ENCODE assay signal across 9 mouse cellular contexts in the genomic region with DNA sequence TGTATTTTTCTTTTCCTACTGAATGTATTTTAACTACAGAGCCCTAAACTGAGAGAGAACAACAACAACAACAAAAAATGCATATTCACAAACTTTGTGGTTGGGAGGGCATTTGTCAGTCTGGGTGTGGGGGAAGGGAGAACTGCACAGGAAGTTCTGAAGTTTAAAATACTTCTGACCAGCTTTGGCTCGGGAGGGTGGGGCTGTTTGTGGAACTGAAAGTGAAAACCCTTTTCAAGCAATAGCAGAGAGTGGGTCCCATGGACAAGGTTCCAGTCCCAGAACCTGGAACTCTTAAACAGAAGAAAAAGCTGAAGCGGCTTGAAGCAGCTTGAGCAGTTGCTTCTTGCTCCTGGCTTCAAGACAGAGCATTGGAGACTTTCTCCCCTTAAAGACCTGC. TPM values are rescaled to one million over a fixed set of nuclear protein-coding genes. Genes with fewer than 3 reads are reported as not detected.
DNase-seq lines count a peak whose midpoint lies in the region; ATAC-seq and TF ChIP-seq lines count a peak whose summit lies in the region.
"Had no signal": no experiment of that assay in that cellular context is flagged by ENCODE, and none has a peak within 500 bp of the region (broad histone marks: within the 10 kb centered on the region; RNA-seq: fewer than 3 reads in every experiment).

No protein-coding gene starts in this region.

- TF ChIP-seq POLR2A in spleen, adult 2 months (IDR thresholded peaks at IDR 0.05; ENCODE audit: low read depth, low read length): no peak

- WGBS in liver, embryonic 15.5 days (ENCODE audit: insufficient replicate concordance): 29% methylated on average over 2 of the region's 2 CpGs
- 0% methylated on average over 2 of the region's 2 CpGs for WGBS in spleen, adult 2 months
- WGBS in hindbrain, embryonic 11.5 days: 97% methylated on average over 2 of the region's 2 CpGs

- peak overlapping the region; percentile 17 for H3K4me3 ChIP-seq in liver, embryonic 15.5 days (replicated peaks)
- peak overlapping the region; percentile 6; the same call in 1 of the 2 replicates for H3K4me3 ChIP-seq in spleen, adult 2 months (ENCODE audit: extremely low read depth, insufficient read depth, insufficient read length)
- H3K4me3 ChIP-seq in hindbrain, embryonic 11.5 days (ENCODE audit: low read depth, low read length): no peak overlapping the region
- H3K4me3 ChIP-seq: heart, embryonic 15.5 days had no signal

- intact Hi-C loops in left cerebral cortex, postnatal 14 days (cut with DNase I): no loop called here
- intact Hi-C loops in left cerebral cortex, postnatal 36 days (cut with DNase I): loop anchor here (10.0 kb wide), 1 partner anchor 149 kb away; no protein-coding TSS in a partner anchor
- intact Hi-C loops in heart, postnatal 10 days (cut with DNase I): no loop called here

- peak; percentile 31 to 41 for DNase-seq in left cerebral cortex, postnatal 14 days (ENCODE audit: low spot score in 2 of 2)
- DNase-seq in left cerebral cortex, postnatal 36 days (ENCODE audit: low spot score in 2 of 2): no peak
- DNase-seq in heart, postnatal 10 days: peak; percentile 38 to 47
- peak; percentile 46 to 80 for DNase-seq in spleen, adult 2 months (ENCODE audit: low read depth in 1 of 2, low spot score in 2 of 2)
- no peak for DNase-seq in ovary, postnatal 14 days (ENCODE audit: low spot score)
- DNase-seq in hindbrain, embryonic 11.5 days (ENCODE audit: low spot score): no peak
- no peak for DNase-seq in cerebellum, postnatal 14 days

- H3K9ac ChIP-seq in liver, embryonic 15.5 days: peak overlapping the region; percentile 30; the same call in 1 of the 2 replicates
- H3K9ac ChIP-seq in hindbrain, embryonic 11.5 days (ENCODE audit: low read depth, low read length): no peak overlapping the region
- H3K9ac ChIP-seq: heart, embryonic 15.5 days had no signal

- TF ChIP-seq CTCF in spleen, adult 2 months (IDR thresholded peaks at IDR 0.05; ENCODE audit: extremely low read depth, insufficient read depth, insufficient read length, insufficient replicate concordance): no peak

- H3K4me1 ChIP-seq in liver, embryonic 15.5 days (replicated peaks): peaks cover 62% of the 10 kb centered on the region
- peaks cover 10% of the 10 kb centered on the region for H3K4me1 ChIP-seq in spleen, adult 2 months (ENCODE audit: control insufficient read depth, insufficient read depth, insufficient read length)
- H3K4me1 ChIP-seq in hindbrain, embryonic 11.5 days (replicated peaks; ENCODE audit: control insufficient read depth, insufficient read depth, low read length): no peaks in the 10 kb centered on the region

- peaks cover 40% of the 10 kb centered on the region for H3K36me3 ChIP-seq in liver, embryonic 15.5 days (replicated peaks)
- peaks cover 18% of the 10 kb centered on the region for H3K36me3 ChIP-seq in spleen, adult 2 months (ENCODE audit: control insufficient read depth, insufficient read depth, low read length)
- 0 out of 2 replicates have a peak, but pooled peaks cover 2% of the 10 kb centered on the region for H3K36me3 ChIP-seq in hindbrain, embryonic 11.5 days (ENCODE audit: control insufficient read depth, insufficient read depth, low read length)

- H3K27ac ChIP-seq in liver, embryonic 15.5 days (replicated peaks): peak overlapping the region; percentile 98
- peak overlapping the region; percentile 53 for H3K27ac ChIP-seq in spleen, adult 2 months (ENCODE audit: insufficient read depth, low read length)
- H3K27ac ChIP-seq in hindbrain, embryonic 11.5 days (ENCODE audit: low read depth, low read length): no peak overlapping the region
- H3K27ac ChIP-seq: heart, embryonic 15.5 days had no signal

- H3K4me2 ChIP-seq in liver, embryonic 15.5 days: peak overlapping the region; percentile 88
- H3K4me2 ChIP-seq in hindbrain, embryonic 11.5 days (replicated peaks; ENCODE audit: low read depth, low read length): no peak overlapping the region
- H3K4me2 ChIP-seq: heart, embryonic 15.5 days had no signal

- no peaks in the 10 kb centered on the region for H3K9me3 ChIP-seq in liver, embryonic 15.5 days (replicated peaks)
- no peaks in the 10 kb centered on the region for H3K9me3 ChIP-seq in hindbrain, embryonic 11.5 days (ENCODE audit: control insufficient read depth, low read length)
- H3K9me3 ChIP-seq: heart, embryonic 15.5 days had no signal

- H3K27me3 ChIP-seq in liver, embryonic 15.5 days: no peaks in the 10 kb centered on the region
- no peaks in the 10 kb centered on the region for H3K27me3 ChIP-seq in spleen, adult 2 months (ENCODE audit: control insufficient read depth, insufficient read depth, low read length)
- H3K27me3 ChIP-seq in hindbrain, embryonic 11.5 days (ENCODE audit: control insufficient read depth, insufficient read depth, low read length): no peaks in the 10 kb centered on the region
- H3K27me3 ChIP-seq: heart, embryonic 15.5 days had no signal

- no peak for ATAC-seq in liver, embryonic 15.5 days (ENCODE audit: insufficient read depth)
- no peak for ATAC-seq in hindbrain, embryonic 11.5 days (ENCODE audit: low FRiP score)

RNA-seq across cellular contexts. Expression of gene Phlpp2, which starts 4.9 kb away (rescaled TPM):
- total RNA-seq in left cerebral cortex, postnatal 14 days (2021): 10 to 100 TPM; 31.2 to 34.7 TPM
- total RNA-seq in left cerebral cortex, postnatal 36 days (2021): 10 to 100 TPM; 31.9 to 39.3 TPM
- 1 to 10 TPM; 5.6 to 6.4 TPM for total RNA-seq in heart, postnatal 10 days (2021)
- 3.2 and 3.7 TPM in 2 replicates for polyA plus RNA-seq in liver, embryonic 15.5 days (2015; fragmentation: Nextera tagmentation; extraction: Ambion mirVana)
- 4.1 and 4.7 TPM in 2 replicates for polyA plus RNA-seq in spleen, adult 2 months (2012; rRNA removed)
- polyA plus RNA-seq in hindbrain, embryonic 11.5 days (2014; fragmentation: Nextera tagmentation; extraction: Ambion mirVana): 3.4 and 5.1 TPM in 2 replicates

Comparison
In these comparisons a context has a peak if more than half of its experiments do, and no peak if none do; other contexts are left out.
1. DNase-seq: peak in left cerebral cortex, postnatal 14 days (2 of 2), heart, postnatal 10 days (2 of 2) and spleen, adult 2 months (2 of 2); none in left cerebral cortex, postnatal 36 days (0 of 2), ovary, postnatal 14 days (single experiment), hindbrain, embryonic 11.5 days (single experiment) and cerebellum, postnatal 14 days (0 of 2).
2. RNA of gene Phlpp2, which starts 4.9 kb away (total RNA-seq): 31.9 to 39.3 TPM in left cerebral cortex, postnatal 36 days and 31.2 to 34.7 TPM in left cerebral cortex, postnatal 14 days; 5.6 to 6.4 TPM in heart, postnatal 10 days; every median in the first group is over 4 times any median in the second.